Mouse (Mus musculus): ENCODE data around the gene Sipa1l1.

The Sipa1l1 gene

DNA sequence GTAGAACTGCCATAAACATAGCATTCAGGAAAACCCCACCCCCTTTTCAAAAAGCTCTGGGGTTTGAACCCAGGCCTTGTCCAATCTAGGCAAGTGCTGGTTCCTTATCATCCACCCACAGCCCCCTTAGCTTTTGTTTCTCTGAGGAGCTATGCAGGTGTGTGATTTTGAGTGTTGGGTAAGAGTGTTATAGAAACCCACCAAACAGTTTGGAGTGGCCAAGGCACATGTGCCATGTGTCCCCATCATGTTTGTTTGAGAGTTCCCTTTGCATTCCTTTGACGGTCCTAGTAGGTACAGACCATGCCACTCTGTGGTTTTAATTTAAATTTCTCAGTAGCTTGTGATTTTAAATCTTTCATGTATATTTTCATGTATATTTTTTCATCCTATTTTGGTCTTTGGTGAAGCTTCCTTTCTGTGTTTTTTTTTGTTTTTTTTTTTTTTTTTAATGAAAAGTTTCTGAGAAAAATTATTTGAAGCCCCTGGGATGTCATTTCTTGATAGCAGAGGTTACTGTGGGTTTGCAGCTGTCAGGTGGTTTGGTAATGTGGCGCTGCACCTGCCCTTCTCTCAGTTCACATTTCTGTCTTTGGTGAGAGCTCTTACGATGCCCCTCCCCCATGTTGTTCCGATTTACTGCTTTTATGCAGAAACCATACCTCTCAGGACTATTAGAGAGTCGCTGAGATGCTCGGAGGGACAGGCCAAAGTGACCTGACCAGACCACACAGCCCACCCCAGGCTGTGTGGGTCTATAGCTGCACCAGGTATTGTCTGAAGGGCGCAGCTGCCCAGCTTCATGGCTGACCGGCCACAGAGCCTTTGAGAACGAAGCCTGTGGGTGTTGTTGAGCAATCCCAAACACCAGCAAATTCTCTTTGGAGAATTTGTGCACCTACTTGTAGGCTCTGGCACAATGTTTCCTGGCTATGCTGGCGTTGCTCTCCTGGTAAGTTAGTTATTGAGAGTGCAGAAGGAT, 126.1 kb downstream of the Sipa1l1 start:
- no peak for DNase-seq (ENCODE audit: low read depth, low spot score)

DNA sequence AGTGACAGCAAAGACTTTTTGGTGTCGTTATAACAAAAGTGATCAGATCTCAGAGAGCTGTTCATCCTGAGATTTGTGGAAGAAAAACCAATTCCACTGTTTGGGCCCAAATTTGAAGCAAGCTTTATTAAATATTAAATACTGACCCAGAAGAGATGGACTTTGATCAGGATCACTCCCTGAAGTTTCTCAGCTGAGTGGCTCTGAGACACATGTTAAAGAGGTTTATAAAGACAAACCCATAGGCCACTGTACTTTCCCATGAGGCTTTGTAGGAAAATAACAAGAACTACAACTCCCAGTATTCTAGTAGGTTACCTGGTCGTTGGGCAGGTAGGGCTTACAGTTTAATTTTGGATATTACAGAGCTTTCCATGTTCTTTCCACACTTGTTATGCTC, 127.2 kb downstream of the Sipa1l1 start:
- DNase-seq (ENCODE audit: low read depth, low spot score) = no peak

DNA sequence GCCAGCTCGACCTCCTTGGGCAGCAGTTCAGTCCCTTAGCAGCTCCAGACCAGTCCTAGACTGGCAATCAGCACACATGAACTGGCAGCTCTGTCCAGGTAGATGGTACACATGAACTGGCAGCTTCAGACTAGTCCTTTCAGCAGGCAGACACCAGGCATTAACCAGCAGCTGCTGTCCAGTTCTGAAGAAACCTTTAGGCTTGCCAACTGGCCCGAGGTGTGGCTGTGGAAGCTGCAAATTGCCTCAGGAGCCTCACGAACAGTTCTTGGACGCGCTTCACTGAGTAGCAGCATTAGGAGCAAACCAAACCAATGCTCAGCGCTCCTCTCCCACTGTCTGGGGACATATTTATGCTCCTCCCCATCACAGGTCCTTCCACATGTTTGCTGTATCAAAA, 128.1 kb downstream of the Sipa1l1 start:
- no peak for DNase-seq (ENCODE audit: low read depth, low spot score)

DNA sequence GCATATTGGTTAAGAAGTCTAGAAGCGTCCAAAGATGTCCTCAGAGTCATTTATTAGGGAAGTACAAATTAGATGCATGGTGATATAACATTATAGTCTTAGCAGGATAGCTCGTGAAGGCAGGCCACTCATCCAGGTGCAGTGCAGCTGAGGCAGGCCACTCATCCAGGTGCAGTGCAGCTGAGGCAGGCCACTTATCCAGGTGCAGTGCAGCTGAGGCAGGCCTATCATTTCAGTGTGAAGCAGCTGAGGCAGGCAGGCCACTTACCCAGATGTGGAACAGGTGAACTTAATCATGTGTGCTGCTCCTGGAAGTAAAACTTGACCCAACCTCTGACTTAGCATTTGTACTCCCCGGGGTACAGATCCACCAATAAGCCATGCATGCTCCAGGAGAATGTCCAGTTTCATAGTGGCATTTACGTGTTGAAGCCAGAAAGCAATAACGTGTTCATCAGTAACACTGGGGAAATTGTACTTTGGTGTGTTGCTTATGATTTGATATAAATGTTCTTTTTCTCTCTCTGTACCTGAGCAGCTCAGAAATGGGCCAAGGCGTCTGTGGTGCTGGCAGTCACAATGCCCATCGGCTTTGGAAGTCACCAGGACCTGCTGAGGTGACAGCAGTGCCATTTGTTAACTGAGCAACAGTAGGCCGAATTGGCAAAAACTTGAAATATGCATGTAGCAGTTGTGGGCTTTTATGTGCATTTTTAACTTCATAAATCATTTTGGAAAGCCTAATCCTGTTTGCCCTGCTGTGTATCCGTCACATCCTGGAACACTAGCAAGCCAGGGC, 129.7 kb downstream of the Sipa1l1 start:
- no peak for DNase-seq (ENCODE audit: low read depth, low spot score)

DNA sequence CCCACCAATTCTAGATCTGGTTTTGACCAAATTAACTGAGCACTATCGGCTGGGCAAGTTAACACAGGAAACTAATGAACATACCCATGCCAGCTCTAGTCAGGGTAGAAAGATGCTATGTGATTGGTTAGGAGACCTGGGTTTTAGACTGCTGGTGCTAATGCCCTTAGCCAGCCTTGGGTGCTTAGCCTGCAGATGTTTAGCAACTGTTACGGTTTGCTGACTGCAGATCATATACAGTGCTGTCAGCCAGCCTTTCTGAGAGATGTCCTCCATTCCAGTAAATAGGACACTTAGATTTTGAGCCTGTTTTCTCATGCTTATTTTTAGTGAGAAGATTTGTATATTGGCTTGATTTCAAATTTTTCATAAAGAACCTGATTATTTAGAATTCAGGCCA, 135.0 kb downstream of the Sipa1l1 start:
- DNase-seq (ENCODE audit: low read depth, low spot score) = no peak

DNA sequence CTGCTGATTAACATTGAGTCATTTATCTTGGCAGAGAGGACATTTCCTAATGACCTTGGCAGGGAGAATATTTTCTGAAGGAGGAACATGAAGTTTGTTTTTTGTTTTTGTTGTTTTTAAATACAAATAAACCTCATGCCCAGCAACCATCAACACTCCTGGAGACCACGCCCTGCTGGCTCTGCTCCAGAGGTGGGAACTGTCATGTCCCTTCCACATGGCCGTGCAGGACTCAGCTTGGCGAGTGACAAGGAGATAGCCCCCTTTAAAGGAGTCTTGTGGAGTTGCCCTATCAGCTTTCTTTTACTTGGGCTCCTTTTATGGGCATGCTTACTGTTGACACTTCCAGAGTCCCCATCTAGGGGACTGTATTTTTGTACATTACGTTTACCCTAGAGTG, 136.9 kb downstream of the Sipa1l1 start:
- no peak for DNase-seq (ENCODE audit: low read depth, low spot score)

DNA sequence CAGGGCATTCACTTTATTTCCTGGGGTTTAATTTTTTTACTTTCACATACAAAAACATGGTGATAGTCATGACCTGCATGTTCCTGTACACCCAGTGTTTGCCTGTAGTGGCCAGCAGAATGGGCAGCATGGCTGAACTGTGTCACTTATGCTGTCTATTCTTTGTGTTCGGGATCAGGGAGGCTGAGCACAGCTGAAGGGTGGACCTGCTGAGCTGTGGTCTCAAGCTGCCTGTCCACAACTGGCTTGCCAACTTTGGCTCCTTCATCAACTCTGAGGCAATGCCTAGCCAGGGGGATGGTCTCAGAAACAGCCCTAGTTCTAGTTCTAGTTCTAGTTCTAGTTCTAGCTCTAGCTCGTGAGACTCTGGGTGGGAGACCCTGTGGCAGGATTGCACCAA, 142.5 kb downstream of the Sipa1l1 start:
- DNase-seq (ENCODE audit: low read depth, low spot score) = no peak

DNA sequence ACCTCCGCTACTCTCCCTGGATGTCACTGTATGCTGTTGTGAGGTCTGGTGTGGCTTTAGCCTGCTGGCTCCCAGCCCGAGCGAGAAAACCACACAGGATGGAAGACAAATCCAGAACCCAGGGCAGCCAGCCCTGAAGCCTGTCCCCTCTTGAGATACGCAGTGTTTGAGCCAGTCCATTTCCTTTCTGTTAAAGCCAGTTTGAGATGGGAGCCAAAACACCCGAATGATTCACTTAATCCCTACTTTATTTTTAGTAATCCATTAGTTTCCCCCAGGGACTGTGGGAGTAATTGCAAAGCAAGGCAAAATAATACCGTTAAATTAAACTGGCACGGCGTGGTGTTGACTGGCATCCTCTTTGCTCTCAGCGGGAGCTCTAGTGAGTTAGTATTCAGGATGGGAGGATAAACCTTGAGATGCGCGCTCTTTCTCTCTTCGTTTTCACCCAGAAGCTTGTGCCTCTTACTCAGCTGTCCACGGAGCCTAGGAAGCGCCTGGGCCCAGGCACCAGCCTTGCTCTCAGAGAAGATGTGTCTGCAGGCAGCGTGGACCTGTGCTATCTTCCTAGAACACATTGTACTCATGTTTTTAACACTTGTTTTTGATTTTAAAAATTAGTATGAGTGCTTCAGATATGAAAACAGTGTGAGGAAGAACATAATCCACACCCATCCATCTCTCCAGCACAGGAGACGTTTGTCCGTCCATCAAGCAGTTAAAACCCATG, 143.1 kb downstream of the Sipa1l1 start:
- DNase-seq (ENCODE audit: low read depth, low spot score) = peak; percentile 34

DNA sequence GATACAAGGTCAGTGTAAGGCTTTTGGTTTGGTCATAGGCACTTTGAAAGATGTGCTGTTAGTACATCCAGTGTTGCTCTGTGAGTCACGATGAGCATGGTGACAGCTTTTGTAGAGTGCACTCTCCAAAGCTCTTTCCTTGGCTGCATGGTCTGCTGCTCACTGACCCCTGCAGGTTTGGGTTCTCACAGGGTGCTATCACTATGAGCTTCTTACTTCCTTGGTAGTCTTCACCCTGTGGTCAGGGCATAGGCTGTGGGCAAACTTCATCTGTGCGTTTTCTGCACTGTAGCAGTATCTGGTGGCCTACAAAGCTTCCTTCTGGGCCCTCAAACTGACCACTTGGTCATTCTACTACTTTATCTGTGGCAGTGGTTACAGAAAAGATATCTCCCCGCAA, 144.0 kb downstream of the Sipa1l1 start:
- no peak for DNase-seq (ENCODE audit: low read depth, low spot score)

DNA sequence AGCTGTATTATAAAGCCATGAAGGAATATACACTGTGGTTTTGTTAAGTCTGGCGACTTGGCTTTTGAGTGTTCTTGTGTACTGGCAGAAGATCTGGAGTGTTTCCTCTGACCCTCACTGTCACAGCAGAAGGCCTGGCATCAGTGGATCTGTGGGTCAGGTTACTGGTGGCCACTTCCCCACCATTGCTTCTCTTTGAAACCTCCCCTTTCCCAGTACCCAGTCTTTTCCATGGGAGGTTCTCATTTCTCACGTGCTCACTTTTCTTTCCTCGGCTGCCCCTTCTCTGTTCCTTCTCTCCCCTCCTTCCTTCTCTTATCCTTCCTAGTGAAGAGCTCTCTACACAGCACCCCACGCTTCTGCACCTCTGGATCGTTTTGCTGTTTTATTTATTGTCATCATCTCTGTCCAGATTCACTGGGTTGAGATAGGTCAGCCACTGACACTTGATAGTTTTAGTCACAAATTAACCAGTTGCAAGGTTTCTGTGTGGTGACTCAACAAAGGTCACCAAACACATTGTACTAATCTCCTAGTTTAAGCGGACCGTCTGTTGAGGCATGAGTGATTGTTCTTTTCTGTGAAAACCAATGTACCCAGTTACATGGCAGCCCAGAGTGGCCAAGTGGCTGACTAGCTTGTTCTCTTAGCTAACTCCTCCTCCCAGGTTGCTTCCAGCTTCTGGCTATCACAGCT, 150.5 kb downstream of the Sipa1l1 start:
- DNase-seq (ENCODE audit: low read depth, low spot score) = no peak

DNA sequence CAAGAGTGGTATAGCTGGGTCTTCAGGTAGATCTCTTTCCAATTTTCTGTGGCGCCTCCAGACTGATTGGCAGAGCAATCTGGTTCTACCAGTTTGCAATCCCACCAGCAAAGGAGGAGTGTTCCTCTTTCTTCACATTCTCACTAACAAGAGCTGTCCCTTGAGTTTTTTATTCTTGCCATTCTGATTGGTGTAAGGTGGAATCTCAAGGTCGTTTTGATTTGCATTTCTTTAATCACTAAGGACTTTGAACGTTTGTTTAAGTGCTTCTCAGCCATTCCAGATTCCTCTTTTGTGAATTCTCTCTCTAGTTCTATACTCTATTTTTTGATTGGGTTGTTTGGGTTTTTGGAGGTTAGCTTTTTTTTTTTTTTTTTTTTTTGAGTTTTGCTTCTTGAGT, 151.1 kb downstream of the Sipa1l1 start:
- DNase-seq (ENCODE audit: low read depth, low spot score) = no peak

DNA sequence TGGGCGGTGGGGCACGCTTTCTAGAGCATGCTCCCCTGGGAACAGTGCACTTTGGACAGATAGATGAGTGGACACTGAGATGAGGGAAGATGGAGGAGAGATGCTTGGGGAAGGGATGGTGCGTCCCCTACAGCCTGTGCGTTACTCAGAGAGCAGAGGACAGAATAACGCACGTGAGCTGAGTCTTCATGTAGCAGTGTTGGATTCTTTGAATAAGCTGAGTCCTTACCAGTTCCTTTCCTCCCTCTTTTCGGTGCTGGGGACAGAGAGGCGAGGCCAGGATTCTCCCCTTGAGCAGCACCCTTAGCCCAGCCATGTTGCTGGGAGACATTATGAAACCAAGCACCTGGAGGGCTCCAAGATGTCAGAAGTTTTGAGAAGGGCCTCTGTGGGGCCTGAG, 152.3 kb downstream of the Sipa1l1 start:
- no peak for DNase-seq (ENCODE audit: low read depth, low spot score)

DNA sequence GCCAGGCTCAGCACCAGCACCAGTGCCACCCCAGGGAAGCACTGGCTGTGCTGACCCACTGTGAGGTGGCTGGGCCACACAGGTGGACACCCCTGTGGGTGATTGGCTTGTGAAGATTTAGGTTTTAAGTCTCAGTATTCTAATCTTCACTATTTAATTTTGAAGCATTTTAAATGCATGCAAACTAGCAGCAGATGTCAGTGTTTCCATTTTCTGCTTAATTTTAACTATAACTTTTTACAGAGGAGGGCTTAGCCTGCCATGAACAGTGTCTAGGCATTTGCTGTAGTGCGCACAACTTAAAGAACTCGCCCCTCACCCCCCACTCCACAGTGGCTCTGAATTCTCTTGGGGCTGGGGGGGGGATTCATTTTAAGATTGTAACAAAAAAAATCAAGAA, 152.7 kb downstream of the Sipa1l1 start:
- no peak for DNase-seq (ENCODE audit: low read depth, low spot score)

DNA sequence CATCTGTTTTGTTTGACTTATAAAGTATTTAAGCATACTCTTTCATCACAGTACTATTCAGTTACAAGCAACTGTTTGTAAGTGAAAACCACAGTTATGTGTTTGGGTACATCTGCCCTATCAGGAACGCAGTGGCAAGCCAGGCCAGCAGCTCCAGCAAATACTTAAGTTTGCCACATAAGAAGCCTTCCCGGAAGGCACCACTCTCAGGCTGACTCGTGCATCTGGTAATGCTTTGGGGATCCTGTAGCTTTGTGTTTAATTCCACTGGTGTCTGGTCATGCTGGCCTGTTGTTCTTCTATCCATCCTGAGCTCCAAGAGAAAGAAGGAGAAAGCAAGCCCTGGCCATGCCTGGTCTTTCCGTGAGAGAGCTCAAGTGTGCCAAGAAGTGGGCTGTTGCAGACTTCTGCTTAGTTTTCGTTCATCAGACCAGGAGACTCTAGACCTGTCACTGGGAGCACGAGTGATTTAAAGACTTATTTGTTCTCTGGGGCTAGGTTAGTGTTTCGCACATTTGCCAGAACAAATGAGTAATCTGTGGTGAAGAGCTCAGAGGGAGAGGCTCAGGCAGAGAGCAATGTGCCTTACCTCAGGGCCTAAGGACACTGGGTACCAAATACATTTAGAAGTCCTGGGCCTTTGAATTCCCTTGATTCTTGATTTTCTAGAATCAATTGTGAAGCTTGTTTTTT, 153.8 kb downstream of the Sipa1l1 start:
- DNase-seq (ENCODE audit: low read depth, low spot score) = no peak

DNA sequence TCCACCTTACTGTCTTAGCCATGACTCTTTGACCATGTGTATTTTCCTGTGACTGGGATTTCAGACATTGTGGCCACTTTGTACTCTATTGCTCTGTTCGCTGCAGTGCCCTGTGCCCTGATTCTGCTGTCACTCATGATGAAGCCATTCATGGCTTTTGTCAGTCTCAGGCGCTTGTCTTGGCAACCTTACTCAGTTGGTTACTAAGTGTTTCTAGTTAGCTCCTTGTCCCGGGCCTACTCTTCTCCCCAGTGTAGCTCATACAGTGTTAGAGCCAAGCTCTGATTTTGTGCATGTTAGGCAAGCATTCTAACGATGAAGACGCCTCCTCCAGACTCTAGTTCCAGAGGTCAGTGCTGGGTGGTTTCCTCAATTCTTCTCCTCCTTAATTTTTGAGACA, 155.5 kb downstream of the Sipa1l1 start:
- DNase-seq (ENCODE audit: low read depth, low spot score) = no peak

DNA sequence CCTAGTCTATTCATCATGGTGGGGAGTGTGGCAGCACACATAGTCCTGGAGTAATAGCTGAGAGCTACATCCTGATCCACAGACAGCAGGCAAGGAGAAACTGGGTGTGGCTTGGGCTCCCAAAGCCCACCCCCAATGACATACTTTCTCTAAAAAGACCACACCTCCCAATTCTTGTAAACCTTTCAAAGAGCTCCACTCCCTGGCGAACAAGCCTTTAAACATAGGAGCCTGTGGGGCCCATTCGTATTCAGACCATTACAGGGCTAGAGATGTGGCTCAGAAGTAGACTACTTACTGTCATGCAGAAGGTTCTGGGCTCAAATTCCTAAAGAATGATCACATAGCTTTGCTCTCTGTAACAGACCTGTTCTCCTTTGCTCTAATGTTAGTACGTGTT, 156.4 kb downstream of the Sipa1l1 start:
- DNase-seq (ENCODE audit: low read depth, low spot score) = no peak

DNA sequence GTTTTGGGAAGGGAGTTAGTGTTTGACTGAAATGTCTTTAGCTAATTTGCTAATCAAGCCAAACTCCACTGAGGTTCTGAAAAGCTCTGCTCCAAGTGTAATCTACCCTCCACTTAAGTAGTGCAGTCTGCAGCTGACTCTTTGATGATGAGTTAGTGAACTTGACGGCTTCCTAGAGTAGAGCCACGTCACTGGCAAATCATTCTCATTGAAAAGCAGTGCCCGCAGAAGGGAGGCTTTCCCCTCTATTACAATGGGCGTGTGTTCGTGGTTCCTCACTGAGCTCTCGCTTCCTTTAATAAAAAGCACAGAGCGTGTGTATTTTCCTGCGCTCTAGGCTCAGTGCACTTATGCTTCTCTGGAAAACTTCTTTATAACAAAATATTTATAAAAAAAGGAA, 157.3 kb downstream of the Sipa1l1 start:
- DNase-seq (ENCODE audit: low read depth, low spot score) = no peak

DNA sequence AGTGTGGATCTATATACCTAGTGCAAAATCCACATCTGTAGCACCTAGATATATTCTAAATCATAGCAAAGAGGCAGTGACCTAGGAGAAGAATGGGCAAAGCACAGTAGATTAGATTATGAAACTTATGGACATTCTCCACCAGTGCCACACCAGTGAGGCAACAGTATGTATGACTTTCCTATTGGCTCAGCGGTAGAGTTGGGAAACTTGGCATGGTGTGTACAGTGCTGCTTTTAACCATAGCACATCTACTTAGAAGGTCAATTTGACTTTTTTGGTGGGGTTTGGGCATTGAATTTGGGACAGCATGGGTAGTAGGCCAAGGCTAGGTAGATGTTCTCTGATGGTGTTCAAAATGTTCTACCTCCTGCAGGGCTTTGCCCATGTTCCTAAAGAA, 159.0 kb downstream of the Sipa1l1 start:
- DNase-seq (ENCODE audit: low read depth, low spot score) = no peak

DNA sequence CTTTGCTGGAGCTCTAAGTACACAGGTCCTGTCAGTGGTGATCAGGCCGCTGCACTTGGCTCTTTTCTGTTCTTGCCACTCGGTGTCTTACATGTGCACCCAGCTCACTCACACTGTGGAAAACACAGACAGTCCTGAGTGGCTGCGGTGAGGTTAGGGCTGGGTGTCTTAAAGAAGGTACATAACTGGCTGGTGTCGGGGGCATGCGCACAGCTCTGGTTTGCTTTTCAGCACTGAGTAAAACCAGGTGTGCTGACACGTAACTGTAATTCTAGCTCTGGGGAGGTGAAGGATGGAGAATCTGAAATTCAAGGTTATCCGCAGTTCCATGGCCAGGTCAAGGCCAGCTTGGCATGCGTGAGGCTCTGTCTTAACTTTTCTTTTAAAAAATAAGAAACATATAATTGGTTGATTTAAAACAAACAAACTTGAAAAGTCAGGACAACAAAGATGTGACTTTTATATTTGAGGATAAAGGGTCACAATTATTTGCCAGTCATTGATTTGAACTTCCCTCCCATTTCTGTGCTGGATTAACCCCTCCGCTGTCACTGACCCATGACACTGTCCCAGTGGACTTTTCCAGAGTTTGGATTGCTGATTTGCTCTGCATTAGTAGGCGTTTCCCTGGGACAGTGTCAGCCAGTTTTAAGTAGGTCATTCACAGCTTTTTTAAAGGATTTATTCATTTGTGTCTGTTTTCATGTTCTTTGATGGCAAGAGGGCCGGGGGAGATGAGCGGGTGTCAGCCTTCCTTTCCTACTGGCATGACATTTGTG, 163.9 kb downstream of the Sipa1l1 start:
- DNase-seq (ENCODE audit: low read depth, low spot score) = no peak

DNA sequence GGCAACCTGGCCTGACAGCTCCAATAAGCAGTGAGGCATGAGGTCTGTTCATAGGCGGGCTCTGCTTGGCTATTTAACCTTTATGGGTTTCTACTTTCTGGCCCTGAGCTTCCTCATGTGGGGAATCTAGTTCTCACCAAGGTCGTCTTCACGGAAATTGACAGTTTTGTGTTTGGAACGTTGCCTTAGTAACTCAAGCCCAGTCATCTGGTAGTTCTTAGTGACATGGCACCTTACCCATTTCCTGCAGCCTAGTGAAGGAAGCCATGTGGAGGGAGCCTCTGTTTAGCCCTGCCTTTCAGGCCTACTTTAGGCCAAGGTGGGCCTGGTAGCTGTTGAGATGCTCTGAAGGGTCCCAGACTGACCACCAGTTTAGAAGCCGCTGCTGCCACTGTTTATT, 164.9 kb downstream of the Sipa1l1 start:
- DNase-seq (ENCODE audit: low read depth, low spot score) = no peak

Data from skeletal muscle tissue, adult 2 months (tissue).